Mouse (Mus musculus): ENCODE data around the gene St3gal6. TPM values are rescaled to one million over a fixed set of nuclear protein-coding genes. Genes with fewer than 3 reads are reported as not detected.

St3gal6 gene
- total and polyA plus RNA-seq, 3 experiments, result 104 to 327 (median 166) TPM

- Histone ChIP-seq H3K27me3 (ENCODE audit: insufficient read depth, low read length) (no peaks in the 10 kb centered on the region), H3K4me3 (ENCODE audit: low read depth, low read length) (no peak overlapping the region), H3K36me3 (replicated peaks) (peaks cover 62% of the 10 kb centered on the region), H3K4me1 (ENCODE audit: insufficient read depth, low read depth, low read length) (peaks cover 63% of the 10 kb centered on the region), H3K9me3 (replicated peaks) (no peaks in the 10 kb centered on the region)
- ATAC-seq (ENCODE audit: extremely low read depth, insufficient number of reproducible peaks, low FRiP score, poor library complexity, severe bottlenecking) (no peak), DNase-seq (ENCODE audit: low spot score) (no peak)
- no peak for TF ChIP-seq TAL1 (conservative IDR thresholded peaks at IDR 0.05; ENCODE audit: low read depth, low read length)
- TF ChIP-seq GATA1 (IDR thresholded peaks at IDR 0.05; ENCODE audit: borderline replicate concordance, low read length), result no peak
- no peak for TF ChIP-seq CTCF (IDR thresholded peaks at IDR 0.05; ENCODE audit: low read depth, low read length)
- no peak for TF ChIP-seq POLR2AphosphoS5 (IDR thresholded peaks at IDR 0.05; ENCODE audit: insufficient replicate concordance, low read depth, low read length)
- TF ChIP-seq GATA2 (IDR thresholded peaks at IDR 0.05; ENCODE audit: borderline replicate concordance, low read depth, low read length), result no peak
Measured at GRCm38 (mm10) chr16:58496791-58497190, 27.3 kb downstream of the St3gal6 start.

DNA sequence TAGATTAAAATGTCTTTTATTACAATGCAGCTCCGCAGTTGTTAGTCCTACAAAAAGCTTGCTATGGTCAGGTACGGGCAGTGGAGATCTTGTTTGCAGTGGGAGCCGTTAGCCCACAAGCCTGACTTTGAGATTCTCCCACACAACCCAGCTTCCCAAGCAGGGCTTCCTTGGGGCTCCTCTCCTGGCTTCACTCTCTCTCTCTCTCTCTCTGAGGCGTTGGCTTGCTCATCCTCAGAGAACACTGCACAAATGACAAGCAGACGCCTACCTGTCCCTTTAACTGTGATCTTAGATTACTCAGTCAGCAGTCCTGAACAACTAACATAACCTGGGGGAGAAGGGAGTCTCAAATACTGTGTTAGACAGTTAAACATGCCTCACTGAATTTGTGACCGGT is 36.2 kb downstream of the St3gal6 start:
- TF ChIP-seq POLR2AphosphoS5 (IDR thresholded peaks at IDR 0.05; ENCODE audit: insufficient replicate concordance, low read depth, low read length), result no peak
- TF ChIP-seq GATA2 (IDR thresholded peaks at IDR 0.05; ENCODE audit: borderline replicate concordance, low read depth, low read length), result no peak
- TF ChIP-seq GATA1 (IDR thresholded peaks at IDR 0.05; ENCODE audit: borderline replicate concordance, low read length), result no peak
- TF ChIP-seq TAL1 (conservative IDR thresholded peaks at IDR 0.05; ENCODE audit: low read depth, low read length), result no peak
- no peak for TF ChIP-seq CTCF (IDR thresholded peaks at IDR 0.05; ENCODE audit: low read depth, low read length)
- Histone ChIP-seq H3K4me1 (ENCODE audit: insufficient read depth, low read depth, low read length) (peaks cover 27% of the 10 kb centered on the region), H3K36me3 (replicated peaks) (peaks cover 94% of the 10 kb centered on the region), H3K27me3 (ENCODE audit: insufficient read depth, low read length) (no peaks in the 10 kb centered on the region), H3K9me3 (replicated peaks) (no peaks in the 10 kb centered on the region), H3K4me3 (ENCODE audit: low read depth, low read length) (no peak overlapping the region)
- DNase-seq (ENCODE audit: low spot score) (no peak), ATAC-seq (ENCODE audit: extremely low read depth, insufficient number of reproducible peaks, low FRiP score, poor library complexity, severe bottlenecking) (no peak)

GRCm38 (mm10) chr16:58482296-58482695 is 41.7 kb downstream of the St3gal6 start:
- peaks cover 6% of the 10 kb centered on the region; the same call in 1 of the 2 replicates for H3K9me3 ChIP-seq (replicated peaks)
- H3K36me3 ChIP-seq (replicated peaks), result peaks cover 95% of the 10 kb centered on the region
- ATAC-seq (ENCODE audit: extremely low read depth, insufficient number of reproducible peaks, low FRiP score, poor library complexity, severe bottlenecking) (no peak), DNase-seq (ENCODE audit: low spot score) (no peak)
- TF ChIP-seq GATA1 (IDR thresholded peaks at IDR 0.05; ENCODE audit: borderline replicate concordance, low read length), result no peak
- TF ChIP-seq CTCF (IDR thresholded peaks at IDR 0.05; ENCODE audit: low read depth, low read length), result no peak
- no peaks in the 10 kb centered on the region for H3K27me3 ChIP-seq (ENCODE audit: insufficient read depth, low read length)
- H3K4me1 ChIP-seq (ENCODE audit: insufficient read depth, low read depth, low read length), result peaks cover 46% of the 10 kb centered on the region
- no peak overlapping the region for H3K4me3 ChIP-seq (ENCODE audit: low read depth, low read length)

GRCm38 (mm10) chr16:58481906-58482270 is 42.2 kb downstream of the St3gal6 start:
- no peak for TF ChIP-seq POLR2AphosphoS5 (IDR thresholded peaks at IDR 0.05; ENCODE audit: insufficient replicate concordance, low read depth, low read length)
- no peak for TF ChIP-seq CTCF (IDR thresholded peaks at IDR 0.05; ENCODE audit: low read depth, low read length)
- TF ChIP-seq GATA1 (IDR thresholded peaks at IDR 0.05; ENCODE audit: borderline replicate concordance, low read length), result no peak
- no peak for TF ChIP-seq GATA2 (IDR thresholded peaks at IDR 0.05; ENCODE audit: borderline replicate concordance, low read depth, low read length)
- TF ChIP-seq TAL1 (conservative IDR thresholded peaks at IDR 0.05; ENCODE audit: low read depth, low read length), result no peak
- no peak overlapping the region for H3K4me3 ChIP-seq (ENCODE audit: low read depth, low read length)
- peaks cover 94% of the 10 kb centered on the region for H3K36me3 ChIP-seq (replicated peaks)
- peaks cover 45% of the 10 kb centered on the region for H3K4me1 ChIP-seq (ENCODE audit: insufficient read depth, low read depth, low read length)
- ATAC-seq (ENCODE audit: extremely low read depth, insufficient number of reproducible peaks, low FRiP score, poor library complexity, severe bottlenecking) (no peak), DNase-seq (ENCODE audit: low spot score) (no peak)
- peaks cover 6% of the 10 kb centered on the region; the same call in 1 of the 2 replicates for H3K9me3 ChIP-seq (replicated peaks)
- H3K27me3 ChIP-seq (ENCODE audit: insufficient read depth, low read length), result no peaks in the 10 kb centered on the region

GRCm38 (mm10) chr16:58481219-58481905 is 42.7 kb downstream of the St3gal6 start:
- DNase-seq (ENCODE audit: low spot score), result no peak
- peaks cover 92% of the 10 kb centered on the region for H3K36me3 ChIP-seq (replicated peaks)

DNA sequence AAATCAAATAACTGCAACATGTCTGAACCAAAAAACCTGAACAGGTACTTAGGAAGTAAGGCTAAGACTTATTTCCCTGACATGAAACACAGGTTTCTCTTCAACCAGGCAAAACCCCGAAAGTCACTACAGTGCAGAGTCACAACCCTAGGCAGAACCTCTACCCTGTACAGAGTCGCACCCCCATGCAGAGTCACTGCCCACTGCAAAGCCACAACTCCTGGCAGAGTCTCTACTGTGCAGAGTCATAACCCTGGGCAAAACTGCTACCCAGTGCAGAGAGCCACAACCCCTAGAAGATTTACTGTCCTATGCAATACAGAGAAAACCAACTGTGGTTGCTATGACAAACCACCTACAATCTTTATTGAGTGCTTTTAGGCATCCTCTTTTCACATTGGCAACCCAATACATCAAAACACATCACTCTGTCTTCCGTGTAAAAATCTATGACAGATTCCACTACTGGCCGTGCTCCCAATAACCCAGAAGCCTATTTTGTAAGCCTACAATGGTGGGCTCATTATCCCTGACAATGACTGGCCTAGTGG is 44.1 kb downstream of the St3gal6 start:
- Histone ChIP-seq H3K36me3 (replicated peaks) (peaks cover 95% of the 10 kb centered on the region), H3K4me3 (ENCODE audit: low read depth, low read length) (no peak overlapping the region), H3K9me3 (replicated peaks) (peaks cover 6% of the 10 kb centered on the region; the same call in 1 of the 2 replicates), H3K27me3 (ENCODE audit: insufficient read depth, low read length) (no peaks in the 10 kb centered on the region), H3K4me1 (ENCODE audit: insufficient read depth, low read depth, low read length) (peaks cover 56% of the 10 kb centered on the region)
- DNase-seq (ENCODE audit: low spot score) (no peak), ATAC-seq (ENCODE audit: extremely low read depth, insufficient number of reproducible peaks, low FRiP score, poor library complexity, severe bottlenecking) (no peak)
- TF ChIP-seq GATA2 (IDR thresholded peaks at IDR 0.05; ENCODE audit: borderline replicate concordance, low read depth, low read length) (no peak), TAL1 (conservative IDR thresholded peaks at IDR 0.05; ENCODE audit: low read depth, low read length) (no peak), GATA1 (IDR thresholded peaks at IDR 0.05; ENCODE audit: borderline replicate concordance, low read length) (no peak), CTCF (IDR thresholded peaks at IDR 0.05; ENCODE audit: low read depth, low read length) (no peak), POLR2AphosphoS5 (IDR thresholded peaks at IDR 0.05; ENCODE audit: insufficient replicate concordance, low read depth, low read length) (no peak)

More at GRCm38 (mm10) chr16:58481219-58481905, 42.7 kb downstream of the St3gal6 start:
- H3K9me3 ChIP-seq (replicated peaks), result peaks cover 6% of the 10 kb centered on the region; the same call in 1 of the 2 replicates
- peaks cover 47% of the 10 kb centered on the region for H3K4me1 ChIP-seq (ENCODE audit: insufficient read depth, low read depth, low read length)
- no peak overlapping the region for H3K4me3 ChIP-seq (ENCODE audit: low read depth, low read length)
- no peak for TF ChIP-seq CTCF (IDR thresholded peaks at IDR 0.05; ENCODE audit: low read depth, low read length)
- no peak for ATAC-seq (ENCODE audit: extremely low read depth, insufficient number of reproducible peaks, low FRiP score, poor library complexity, severe bottlenecking)
- H3K27me3 ChIP-seq (ENCODE audit: insufficient read depth, low read length), result no peaks in the 10 kb centered on the region
